Mouse (Mus musculus) macrophage (primary cell): ENCODE measurements at regions not wholly inside any gene's neighbourhood (a gene's known extent, or its start where the extent isn't known, plus 50 kb on each side); places are given as distances from the start of the nearest gene placed in this dataset.

Experiments used
- H3K27ac ChIP-seq: fragments of 350-480 bp; formaldehyde crosslinking; 2 replicates; pipeline ENCODE4 v1.9.0; 2021
- H3K36me3 ChIP-seq: fragments of 350-480 bp; formaldehyde crosslinking; 2 replicates; pipeline ENCODE4 v1.9.0; 2021; ENCODE audit errors: inconsistent target
- H3K4me3 ChIP-seq: fragments of 350-480 bp; formaldehyde crosslinking; 2 replicates; pipeline ENCODE4 v1.9.0; 2021; ENCODE audit errors: inconsistent target
- H3K79me2 ChIP-seq: fragments of 350-480 bp; formaldehyde crosslinking; 2 replicates; pipeline ENCODE4 v1.9.0; 2021; ENCODE audit errors: inconsistent target
- WGBS: methylation state at CpG from one replicate; pipeline ENCODE4 v1.1.7; 2026; ENCODE audit warnings: inconsistent platforms; ENCODE audit not compliant: missing documents; 5-methylcytosine and 5-hydroxymethylcytosine counted together

DNA sequence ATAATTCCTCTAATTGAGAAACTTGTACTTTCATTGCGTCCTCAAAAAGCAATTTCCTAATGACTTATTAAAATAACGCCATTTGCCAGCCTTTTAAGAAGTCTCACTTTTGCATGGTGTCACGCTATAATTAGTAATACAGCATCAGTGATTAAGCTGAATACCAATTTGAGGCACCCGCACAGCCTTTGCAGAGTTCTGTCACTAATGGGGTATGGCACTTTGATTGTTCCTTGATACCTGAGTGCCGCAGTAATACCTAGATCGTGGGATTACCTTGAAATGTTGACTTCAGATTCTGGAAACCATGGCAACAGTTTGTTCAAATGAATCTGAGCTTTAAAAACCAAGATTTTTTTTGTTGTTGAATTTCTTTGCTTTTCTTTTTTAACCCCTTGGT is 202.7 kb upstream of the Igfbp7 start:
- no peaks in the 10 kb centered on the region for H3K36me3 ChIP-seq
- 93% methylated on average over 6 of the region's 6 CpGs for WGBS
- no peak overlapping the region for H3K27ac ChIP-seq
- no peaks in the 10 kb centered on the region for H3K79me2 ChIP-seq
- no peak overlapping the region for H3K4me3 ChIP-seq

DNA sequence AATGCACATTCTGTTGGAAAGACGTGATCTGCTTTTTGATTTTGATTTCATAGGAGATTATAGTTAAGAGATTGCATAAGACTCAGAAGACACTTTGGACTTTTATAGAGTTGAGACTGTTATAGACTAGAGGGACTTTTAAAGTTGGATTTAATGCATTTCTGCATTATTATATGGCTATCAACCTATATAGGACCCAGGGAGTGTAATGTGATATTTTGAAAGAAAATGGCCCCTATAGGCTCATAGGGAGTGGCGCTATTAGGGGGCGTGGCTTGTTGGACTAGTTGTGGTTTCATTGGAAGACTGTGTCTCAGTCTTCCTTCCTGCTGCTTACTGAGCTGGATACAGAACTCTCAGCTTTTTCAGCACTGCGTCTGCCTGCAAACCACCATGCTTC is 186.9 kb upstream of the Igfbp7 start:
- Histone ChIP-seq H3K36me3 (no peaks in the 10 kb centered on the region), H3K27ac (no peak overlapping the region), H3K4me3 (no peak overlapping the region), H3K79me2 (no peaks in the 10 kb centered on the region)
- WGBS = 85% methylated on average over 4 of the region's 4 CpGs

DNA sequence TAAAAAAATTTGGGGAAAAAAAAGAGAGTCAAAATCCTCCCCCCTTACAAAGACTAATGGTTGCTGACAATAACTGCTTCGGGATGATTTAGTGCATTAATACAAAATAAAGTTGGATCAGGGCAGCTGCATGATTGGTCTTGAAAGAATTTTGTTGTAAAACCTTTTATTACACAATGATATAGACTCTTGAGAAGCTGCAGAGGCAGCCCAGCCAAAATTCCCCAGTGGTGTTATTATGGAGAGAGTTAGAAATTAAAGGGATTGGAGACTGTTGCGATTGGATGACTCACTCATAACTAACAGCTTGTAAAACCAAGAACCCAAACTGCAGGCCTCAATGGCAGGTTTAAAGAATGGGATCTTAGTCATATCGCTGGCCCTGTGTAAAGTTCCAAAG is 181.4 kb upstream of the Igfbp7 start:
- H3K4me3 ChIP-seq = no peak overlapping the region
- WGBS = 88% methylated on average over 3 of the region's 3 CpGs
- no peak overlapping the region for H3K27ac ChIP-seq
- no peaks in the 10 kb centered on the region for H3K79me2 ChIP-seq
- H3K36me3 ChIP-seq = no peaks in the 10 kb centered on the region

DNA sequence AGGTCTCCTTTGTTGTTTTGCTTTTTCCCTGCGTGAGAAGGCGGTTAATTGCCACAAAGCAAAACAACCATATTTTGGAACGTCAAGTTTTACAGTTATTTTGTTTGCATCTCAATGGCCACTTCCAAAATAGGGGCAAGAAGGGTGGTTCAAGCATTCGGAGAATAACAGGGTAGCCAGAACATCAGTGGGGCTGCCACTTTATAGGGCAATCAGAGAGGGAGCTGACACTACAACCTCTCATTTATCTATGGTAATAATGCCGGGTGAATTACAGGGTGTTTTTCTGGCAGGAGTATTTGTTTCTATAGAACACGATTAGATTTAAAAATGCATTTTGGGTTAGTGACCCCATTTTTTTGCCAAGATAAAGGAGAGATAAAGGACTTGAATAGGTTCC is 173.9 kb upstream of the Igfbp7 start:
- no peaks in the 10 kb centered on the region for H3K36me3 ChIP-seq
- WGBS = 79% methylated on average over 6 of the region's 6 CpGs
- no peaks in the 10 kb centered on the region for H3K79me2 ChIP-seq
- H3K27ac ChIP-seq = no peak overlapping the region
- no peak overlapping the region for H3K4me3 ChIP-seq

DNA sequence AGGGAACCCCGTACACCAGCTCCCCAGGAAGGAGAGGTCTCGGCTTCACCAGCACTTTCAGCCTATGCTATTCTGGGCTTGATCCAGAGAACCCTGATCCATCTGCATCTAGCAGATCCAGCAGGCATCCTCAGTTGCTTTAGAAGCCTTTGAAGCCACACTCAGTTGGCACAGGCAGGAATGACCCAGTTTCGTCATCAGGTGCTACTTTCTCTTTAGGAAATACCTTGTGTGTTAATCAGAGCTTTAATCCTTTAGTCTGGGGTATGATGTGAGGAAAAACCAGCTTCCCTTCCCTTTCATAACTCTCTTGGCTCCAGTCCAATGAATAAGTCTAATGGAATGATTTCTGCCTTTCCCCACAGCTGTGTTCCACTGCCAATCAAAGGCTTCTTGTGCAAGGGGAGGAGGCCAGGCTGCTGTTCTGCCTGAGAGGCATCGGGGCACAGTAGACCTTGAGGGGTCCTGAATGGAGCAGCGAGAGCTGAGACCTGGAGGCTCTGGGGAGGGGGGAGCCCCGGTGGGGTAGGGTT is 173.3 kb upstream of the Igfbp7 start:
- 68% methylated on average over 6 of the region's 6 CpGs for WGBS
- H3K27ac ChIP-seq = no peak overlapping the region
- no peaks in the 10 kb centered on the region for H3K36me3 ChIP-seq
- H3K79me2 ChIP-seq = no peaks in the 10 kb centered on the region
- H3K4me3 ChIP-seq = no peak overlapping the region

DNA sequence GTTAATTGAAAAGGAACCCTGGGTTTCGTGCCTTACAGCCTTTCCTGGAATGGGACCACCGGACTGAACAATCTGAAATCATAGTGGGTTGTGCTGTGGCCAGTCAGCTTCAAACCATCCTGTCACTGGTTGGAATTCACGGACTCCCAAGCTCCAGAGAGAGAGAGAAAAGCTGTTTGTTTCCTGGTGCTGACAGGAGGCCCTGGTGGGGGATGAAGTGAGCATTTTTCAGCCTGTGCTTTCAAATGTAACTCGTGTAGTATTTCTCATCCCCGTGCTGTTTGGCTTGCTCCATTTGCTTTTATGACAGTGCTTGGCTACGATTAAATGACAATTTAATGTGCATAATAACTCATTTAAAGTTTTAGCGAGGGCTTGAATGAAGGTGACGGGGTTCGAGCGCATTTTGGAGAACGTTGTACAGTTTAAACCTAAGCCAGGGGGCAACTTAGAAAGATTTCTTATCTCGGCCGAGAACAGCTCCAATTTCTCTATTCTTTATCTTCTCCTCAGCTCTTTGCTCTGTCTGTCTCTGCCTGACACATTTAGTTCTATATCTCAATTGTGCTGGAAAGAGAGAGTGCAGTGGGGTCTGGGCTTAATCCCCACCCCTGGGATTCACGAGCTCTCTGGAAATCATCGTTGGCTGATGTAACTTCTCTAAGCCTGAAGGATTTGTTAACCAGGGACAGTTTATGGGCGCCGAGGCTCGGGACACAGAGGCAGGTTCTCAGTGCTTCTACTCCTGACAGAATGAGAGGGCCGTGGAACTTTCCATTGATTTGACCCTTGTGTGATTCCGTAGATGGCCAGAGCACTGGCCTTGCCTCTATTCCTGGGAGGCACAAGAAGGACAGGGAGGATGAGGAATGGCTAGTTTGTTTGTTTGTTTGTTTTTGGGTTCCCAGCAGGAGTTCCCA is 172.2 kb upstream of the Igfbp7 start:
- 77% methylated on average over 20 of the region's 20 CpGs for WGBS
- H3K4me3 ChIP-seq = no peak overlapping the region
- no peak overlapping the region for H3K27ac ChIP-seq
- no peaks in the 10 kb centered on the region for H3K79me2 ChIP-seq
- no peaks in the 10 kb centered on the region for H3K36me3 ChIP-seq

DNA sequence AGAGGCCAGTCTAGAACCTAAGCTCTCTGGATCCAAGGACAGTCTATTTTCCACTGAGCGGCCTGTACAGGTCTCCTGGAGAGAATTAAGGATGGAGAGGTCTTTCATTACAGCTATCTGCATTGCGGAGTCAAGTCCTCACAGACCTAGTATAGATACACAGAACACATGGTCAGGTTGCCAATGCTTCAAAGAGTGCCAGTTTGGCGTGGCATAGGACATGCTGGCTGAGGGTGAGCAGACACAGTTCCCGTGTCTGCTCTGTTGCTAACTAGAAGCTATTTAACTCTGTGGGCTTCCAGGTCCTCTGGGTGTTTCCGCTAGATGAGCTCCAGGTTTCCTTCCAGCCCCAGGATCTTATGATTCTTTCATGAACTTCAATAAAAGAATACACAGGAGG is 169.0 kb upstream of the Igfbp7 start:
- Histone ChIP-seq H3K27ac (no peak overlapping the region), H3K79me2 (no peaks in the 10 kb centered on the region), H3K36me3 (no peaks in the 10 kb centered on the region), H3K4me3 (no peak overlapping the region)
- WGBS = 89% methylated on average over 5 of the region's 5 CpGs

DNA sequence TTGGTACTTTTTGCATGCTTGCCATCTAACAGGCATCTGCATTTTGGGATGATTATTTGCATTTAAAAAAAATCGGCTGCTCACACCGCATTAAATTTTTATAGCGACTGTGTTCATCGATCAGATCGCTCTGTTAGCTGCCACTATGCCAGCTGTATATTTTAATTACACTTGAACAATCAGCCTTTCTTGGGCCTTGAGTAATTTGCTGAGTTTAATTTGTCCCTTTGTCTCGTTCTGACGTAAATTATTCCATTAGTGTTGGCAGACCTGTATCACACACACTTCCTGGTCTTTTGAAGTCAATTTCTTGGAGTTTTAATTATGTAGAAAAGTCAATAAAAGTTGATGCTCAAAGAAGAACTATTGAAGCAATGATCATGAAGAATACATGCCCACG is 167.9 kb upstream of the Igfbp7 start:
- whole genome bisulfite sequencing = 95% methylated on average over 8 of the region's 8 CpGs
- no peak overlapping the region for H3K4me3 ChIP-seq
- H3K79me2 ChIP-seq = no peaks in the 10 kb centered on the region
- no peaks in the 10 kb centered on the region for H3K36me3 ChIP-seq
- H3K27ac ChIP-seq = no peak overlapping the region

DNA sequence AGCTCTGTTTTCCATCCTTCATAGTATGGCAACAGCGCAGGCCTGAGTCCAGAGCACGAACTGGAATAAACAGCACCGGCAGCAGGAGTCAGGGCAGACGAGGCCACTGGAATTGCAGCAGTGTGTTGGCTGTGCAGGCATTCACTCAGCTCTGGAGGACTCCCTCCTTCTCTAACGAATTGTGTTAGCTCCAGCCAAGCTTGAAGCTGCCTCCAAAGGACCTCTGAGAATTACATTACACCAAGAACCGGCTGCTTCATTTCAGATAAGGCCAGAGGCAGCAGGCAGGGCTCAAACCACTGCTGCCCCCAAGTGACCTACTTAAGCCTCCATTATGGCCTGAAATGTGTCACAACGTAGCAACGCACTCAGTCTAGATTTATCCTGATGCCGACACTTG is 162.5 kb upstream of the Igfbp7 start:
- no peaks in the 10 kb centered on the region for H3K36me3 ChIP-seq
- H3K4me3 ChIP-seq = no peak overlapping the region
- no peak overlapping the region for H3K27ac ChIP-seq
- 90% methylated on average over 9 of the region's 9 CpGs for whole genome bisulfite sequencing
- H3K79me2 ChIP-seq = no peaks in the 10 kb centered on the region

DNA sequence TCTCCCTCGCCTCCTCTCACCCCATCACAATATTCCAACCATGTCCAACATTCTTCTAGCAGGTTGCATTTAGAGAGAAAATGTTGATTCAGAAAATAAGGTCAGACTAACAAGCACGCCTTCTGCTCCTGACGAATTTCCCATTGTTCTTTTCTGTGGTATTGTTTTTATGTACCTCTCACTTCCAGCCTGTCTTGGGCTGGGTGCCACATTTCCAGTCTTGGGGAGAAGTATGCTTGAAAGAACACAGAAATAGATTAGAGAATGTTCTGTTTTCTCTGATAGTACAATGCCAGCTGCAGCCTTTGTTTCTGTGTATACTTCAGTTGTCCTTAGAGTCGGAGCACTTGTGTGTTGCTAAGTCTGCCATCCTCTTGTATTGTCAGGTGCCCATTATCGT is 160.3 kb upstream of the Igfbp7 start:
- Histone ChIP-seq H3K79me2 (no peaks in the 10 kb centered on the region), H3K27ac (no peak overlapping the region), H3K4me3 (no peak overlapping the region), H3K36me3 (no peaks in the 10 kb centered on the region)
- 81% methylated on average over 3 of the region's 5 CpGs for WGBS

DNA sequence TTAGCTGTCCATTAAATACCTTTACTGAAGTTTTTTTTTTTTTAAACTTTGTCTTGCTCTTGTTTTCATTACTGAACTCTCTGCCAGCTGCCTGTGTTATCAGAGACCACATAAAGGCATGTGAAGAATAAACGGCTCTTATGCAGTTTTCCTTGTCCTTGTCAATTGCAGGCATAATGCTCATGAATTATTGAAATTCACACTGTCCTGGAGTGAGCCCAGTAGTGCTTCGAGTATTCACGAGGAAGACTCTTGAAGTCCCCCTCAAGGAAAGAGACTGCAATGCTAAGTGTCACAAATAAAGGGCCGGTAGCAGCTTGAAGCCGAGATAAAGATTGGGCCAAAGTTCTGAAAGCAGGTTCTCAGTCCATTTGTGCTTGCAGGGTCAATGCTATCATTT is 144.7 kb upstream of the Igfbp7 start:
- H3K27ac ChIP-seq = no peak overlapping the region
- WGBS = 89% methylated on average over 5 of the region's 5 CpGs
- H3K79me2 ChIP-seq = no peaks in the 10 kb centered on the region
- no peaks in the 10 kb centered on the region for H3K36me3 ChIP-seq
- no peak overlapping the region for H3K4me3 ChIP-seq

DNA sequence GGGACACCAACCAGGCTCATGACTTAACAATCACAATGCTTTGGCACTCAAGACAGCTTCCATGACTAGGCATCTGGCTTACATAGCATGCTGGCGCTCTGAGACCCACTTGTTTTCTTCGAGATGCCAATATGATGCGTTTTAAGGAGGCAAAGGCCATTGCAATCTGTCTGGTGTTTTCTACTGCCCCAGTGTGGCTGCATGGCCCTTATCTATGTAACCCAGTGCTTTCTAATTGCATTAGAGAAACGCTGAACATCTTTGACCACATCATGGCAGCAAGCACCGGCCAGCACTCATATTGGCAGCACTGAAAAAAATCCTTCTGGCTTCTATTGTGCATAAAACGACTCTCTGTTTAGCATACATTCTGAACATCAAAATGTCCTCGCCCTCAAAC is 144.2 kb upstream of the Igfbp7 start:
- WGBS = 81% methylated on average over 7 of the region's 7 CpGs
- Histone ChIP-seq H3K4me3 (no peak overlapping the region), H3K27ac (no peak overlapping the region), H3K36me3 (no peaks in the 10 kb centered on the region), H3K79me2 (no peaks in the 10 kb centered on the region)

DNA sequence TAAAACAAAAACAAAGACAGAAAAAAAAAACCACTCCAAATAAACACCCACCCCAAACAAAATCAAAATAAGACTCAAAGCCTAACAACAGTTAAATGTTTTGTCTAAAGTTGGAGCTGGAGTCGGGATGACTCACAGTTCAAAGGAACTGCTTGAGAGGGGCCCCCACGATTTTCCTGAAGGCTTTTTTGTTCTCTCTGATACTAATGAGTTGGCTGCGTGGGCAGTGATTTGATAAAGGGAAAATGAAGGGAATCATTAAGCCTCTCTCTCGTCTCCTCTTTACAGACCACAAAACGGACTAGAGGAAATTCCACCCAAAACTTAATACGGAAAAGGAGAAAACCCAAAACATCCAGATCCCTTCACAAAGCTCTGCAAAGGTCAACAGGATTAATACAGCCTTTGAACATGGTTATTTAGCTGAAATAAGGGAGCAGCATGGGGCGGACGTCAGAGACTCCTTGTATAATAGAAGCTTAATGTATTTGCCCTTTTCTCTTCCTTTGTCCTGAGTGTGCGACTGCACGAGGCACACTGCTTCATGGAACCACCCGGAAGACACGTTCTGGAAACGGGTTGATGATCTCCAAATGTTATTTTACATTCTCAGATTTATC is 138.3 kb upstream of the Igfbp7 start:
- Histone ChIP-seq H3K36me3 (no peaks in the 10 kb centered on the region), H3K4me3 (no peak overlapping the region), H3K79me2 (no peaks in the 10 kb centered on the region), H3K27ac (no peak overlapping the region)
- 81% methylated on average over 13 of the region's 13 CpGs for WGBS

DNA sequence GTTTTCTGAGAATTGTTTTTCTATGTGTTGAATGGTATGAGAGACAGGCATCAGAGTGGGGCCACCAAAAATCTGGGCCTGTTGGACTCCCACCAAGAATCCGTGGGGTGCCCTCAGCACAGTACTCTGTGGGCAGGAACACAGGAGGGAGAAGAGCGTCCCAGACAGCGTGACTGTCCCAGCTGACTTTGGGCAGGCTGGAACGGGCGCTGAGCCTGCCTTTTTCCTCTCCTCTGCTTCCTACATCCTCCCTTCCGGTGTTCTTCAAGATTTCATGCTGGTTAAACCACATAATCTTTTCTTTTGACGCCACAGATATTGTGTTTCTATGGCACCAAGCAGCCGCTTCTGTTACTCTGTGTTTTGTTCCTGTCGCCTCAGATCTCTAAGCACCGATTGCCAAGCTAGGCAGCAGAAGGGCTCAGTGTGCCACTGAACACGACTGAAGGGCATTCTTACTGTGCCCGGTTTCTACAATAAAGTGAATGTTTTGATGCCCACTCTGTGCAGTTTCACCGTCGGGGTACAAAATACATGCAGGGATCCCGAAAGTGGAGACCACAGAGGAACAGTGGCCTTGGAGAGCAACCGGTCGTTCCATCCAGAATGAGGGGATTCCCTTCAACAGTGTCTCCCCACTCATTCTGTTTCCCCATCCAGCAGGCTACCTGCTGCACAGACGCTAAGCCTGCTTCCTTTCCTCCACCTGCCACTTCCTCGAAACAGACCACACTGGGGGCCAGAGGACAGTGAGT is 124.6 kb upstream of the Igfbp7 start:
- Histone ChIP-seq H3K4me3 (no peak overlapping the region), H3K27ac (no peak overlapping the region), H3K36me3 (no peaks in the 10 kb centered on the region), H3K79me2 (no peaks in the 10 kb centered on the region)
- 61% methylated on average over 19 of the region's 19 CpGs for WGBS

DNA sequence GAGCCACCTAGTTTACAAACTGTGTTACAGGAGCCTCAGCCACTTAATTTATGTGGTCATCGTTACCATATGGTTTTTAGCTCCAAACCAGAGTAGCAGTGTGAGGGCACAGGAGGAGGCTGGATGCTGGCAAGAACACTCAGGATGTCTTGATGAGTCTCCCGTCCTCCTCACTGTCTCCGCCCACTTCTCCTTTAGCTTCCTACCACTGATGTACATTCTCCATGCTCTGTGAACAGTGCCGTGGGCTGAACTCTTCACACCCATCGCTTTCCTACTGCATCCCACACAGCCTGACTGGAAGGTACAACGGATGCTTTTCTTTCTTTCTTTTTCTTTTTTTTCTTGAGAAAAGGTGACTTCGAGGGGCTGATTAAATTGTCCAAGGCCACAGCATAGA is 122.5 kb upstream of the Igfbp7 start:
- Histone ChIP-seq H3K27ac (no peak overlapping the region), H3K79me2 (no peaks in the 10 kb centered on the region), H3K36me3 (no peaks in the 10 kb centered on the region), H3K4me3 (no peak overlapping the region)
- WGBS = 71% methylated on average over 7 of the region's 7 CpGs
